Mouse (Mus musculus) right cerebral cortex, postnatal 10 days (tissue): ENCODE results near the gene Mob3c.

ENCODE experiments used
- DNase-seq, 2 experiments: peaks; one replicate each; pipeline ENCODE4 v3.0.0; 2021; ENCODE audit warnings: low spot score in 2 of 2

The Mob3c gene

GRCm38 (mm10) chr4:115881183-115881582, 53.3 kb downstream of the Mob3c start:
- DNase-seq: peak; percentile 80 to 81

GRCm38 (mm10) chr4:115882195-115882594, 54.3 kb downstream of the Mob3c start:
- DNase-seq: no peak

DNA sequence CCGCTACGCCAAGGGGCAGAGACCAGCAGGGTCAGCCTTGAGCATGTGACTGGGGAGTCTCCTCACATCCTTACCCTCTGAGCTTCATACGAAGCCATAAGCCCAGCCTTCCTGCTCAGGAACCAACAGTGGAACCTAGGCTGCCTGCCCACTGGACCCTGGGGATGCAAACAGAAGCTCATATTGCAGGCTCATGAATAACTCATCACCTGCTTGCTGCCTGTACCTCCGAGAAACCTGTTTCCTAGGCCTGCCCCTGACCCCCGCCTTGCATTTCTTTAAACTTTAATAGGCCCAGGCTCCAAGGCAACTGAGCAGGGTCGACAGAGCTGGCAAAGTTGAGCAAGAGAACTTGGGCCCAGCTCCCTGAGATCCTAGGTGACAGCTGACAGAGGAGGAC, 56.1 kb downstream of the Mob3c start, which contains the start of gene Kncn:
TSS of gene Kncn (plus strand) at position 379 of the 400 bp plus-strand sequence.
- DNase-seq: no peak
